Mouse (Mus musculus) thymus, postnatal 10 days (tissue): Measurements from ENCODE around the gene Arhgdib.
A peak's percentile ranks its signal among the peaks of the same experiment; 100 is the strongest.

Source experiments
- DNase-seq, 2 experiments: peaks; one replicate each; pipeline ENCODE4 v3.0.0; 2021; ENCODE audit warnings: low spot score in 2 of 2

Gene Arhgdib

GRCm38 (mm10) chr6:136941051-136942021, at the start of gene Arhgdib:
Gene Arhgdib (minus strand): TSS chr6:136941899.
- peak; percentile 58 to 65 for DNase-seq

- no peak for DNase-seq
These were observed 48.9 kb upstream of the Arhgdib start for GRCm38 (mm10) chr6:136990557-136990956.

- no peak for DNase-seq
These were observed 48.3 kb upstream of the Arhgdib start for GRCm38 (mm10) chr6:136989824-136990497.

- DNase-seq = no peak
These were observed 46.9 kb upstream of the Arhgdib start for GRCm38 (mm10) chr6:136988536-136989060.

GRCm38 (mm10) chr6:136986718-136987117, 45.0 kb upstream of the Arhgdib start:
- no peak for DNase-seq

- DNase-seq = no peak
These were observed 44.3 kb upstream of the Arhgdib start for GRCm38 (mm10) chr6:136986019-136986418.

GRCm38 (mm10) chr6:136983201-136983600, 41.5 kb upstream of the Arhgdib start:
- no peak for DNase-seq

- DNase-seq = no peak
These were observed 40.9 kb upstream of the Arhgdib start for GRCm38 (mm10) chr6:136982581-136982980.

- DNase-seq = peak in 1 of 2 experiments; percentile 44
These were observed 38.6 kb upstream of the Arhgdib start for GRCm38 (mm10) chr6:136980331-136980746.

- DNase-seq = peak in 1 of 2 experiments; percentile 26
These were observed 37.8 kb upstream of the Arhgdib start for GRCm38 (mm10) chr6:136979274-136980082.

- DNase-seq = peak in 1 of 2 experiments; percentile 19
These were observed 27.2 kb upstream of the Arhgdib start for GRCm38 (mm10) chr6:136968877-136969276.

GRCm38 (mm10) chr6:136967466-136967865, 25.8 kb upstream of the Arhgdib start:
- no peak for DNase-seq

GRCm38 (mm10) chr6:136965912-136966311, 24.2 kb upstream of the Arhgdib start:
- no peak for DNase-seq

GRCm38 (mm10) chr6:136964609-136965510, 23.2 kb upstream of the Arhgdib start:
- DNase-seq = peak in 1 of 2 experiments; percentile 43

- no peak for DNase-seq
These were observed 21.3 kb upstream of the Arhgdib start for GRCm38 (mm10) chr6:136962957-136963356.

GRCm38 (mm10) chr6:136959131-136959530, 17.4 kb upstream of the Arhgdib start:
- DNase-seq = no peak

GRCm38 (mm10) chr6:136957062-136957461, 15.4 kb upstream of the Arhgdib start:
- DNase-seq = no peak

- DNase-seq = no peak
These were observed 13.5 kb upstream of the Arhgdib start for GRCm38 (mm10) chr6:136955240-136955639.

- no peak for DNase-seq
These were observed 13.0 kb upstream of the Arhgdib start for GRCm38 (mm10) chr6:136954715-136955114.

GRCm38 (mm10) chr6:136954192-136954591, 12.5 kb upstream of the Arhgdib start:
- no peak for DNase-seq
